Mouse (Mus musculus) bone marrow, adult 2 months (tissue): ENCODE measurements around the gene Ugt1a2.

Source experiments
- CTCF ChIP-seq: fragments of 200-500 bp; IDR thresholded peaks from 2 replicates; pipeline ENCODE4 v1.5.1; 2011; ENCODE audit warnings: low read length, control low read depth; ENCODE audit not compliant: control insufficient read depth, insufficient read depth
- POLR2A ChIP-seq: fragments of 200-500 bp; IDR thresholded peaks from 2 replicates; pipeline ENCODE4 v1.6.1; 2011; ENCODE audit warnings: low read depth, mild to moderate bottlenecking, control low read depth, low read length, borderline replicate concordance; ENCODE audit not compliant: control insufficient read depth

GRCm38 (mm10) chr1:88237311-88237710, 36.9 kb downstream of the Ugt1a2 start:
- TF ChIP-seq CTCF (no peak), POLR2A (no peak)
